Mouse (Mus musculus) forebrain, embryonic 11.5 days (tissue): ENCODE data around the gene Parp14. TPM values are rescaled to one million over a fixed set of nuclear protein-coding genes. Genes with fewer than 3 reads are reported as not detected.
"Not testable (repeated sequence)": the region's sequence is repeated elsewhere in the genome, so short reads cannot be mapped to it uniquely, and the experiment has no call there.

Experiments
- ATAC-seq: fragments of 200-750 bp; cut with Nextera tagmentation; replicated peaks from 2 replicates; pipeline ENCODE4 v1.8.0; 2017; ENCODE audit warnings: moderate TSS enrichment; ENCODE audit not compliant: low FRiP score
- DNase-seq: peaks from one replicate; pipeline ENCODE4 v3.0.0-alpha.2; 2017; ENCODE audit warnings: low spot score
- H3K27ac ChIP-seq: fragments of 300-500 bp; sonication (generic); 2 replicates; pipeline ENCODE4 v1.5.1; 2014; ENCODE audit warnings: low read depth, low read length
- H3K27me3 ChIP-seq: fragments of 300-500 bp; sonication (generic); 2 replicates; pipeline ENCODE4 v1.6.1; 2014; ENCODE audit warnings: mild to moderate bottlenecking, low read length, mixed read lengths; ENCODE audit not compliant: control insufficient read depth, insufficient read depth
- H3K36me3 ChIP-seq: fragments of 300-500 bp; sonication (generic); 2 replicates; pipeline ENCODE4 v1.6.1; 2014; ENCODE audit warnings: mild to moderate bottlenecking, low read length, moderate library complexity, mixed read lengths; ENCODE audit not compliant: control insufficient read depth, insufficient read depth
- H3K4me1 ChIP-seq: fragments of 300-500 bp; sonication (generic); replicated peaks from 2 replicates; pipeline ENCODE4 v1.6.1; 2014; ENCODE audit warnings: low read length, mixed read lengths; ENCODE audit not compliant: control insufficient read depth, insufficient read depth
- H3K4me2 ChIP-seq: fragments of 300-500 bp; sonication (generic); 2 replicates; pipeline ENCODE4 v1.6.1; 2014; ENCODE audit warnings: low read depth, mild to moderate bottlenecking, low read length, moderate library complexity, mixed read lengths; ENCODE audit not compliant: severe bottlenecking
- H3K4me3 ChIP-seq: fragments of 300-500 bp; sonication (generic); 2 replicates; pipeline ENCODE4 v1.5.1; 2014; ENCODE audit warnings: low read depth, low read length
- H3K9ac ChIP-seq: fragments of 300-500 bp; sonication (generic); 2 replicates; pipeline ENCODE4 v1.6.1; 2014; ENCODE audit warnings: low read length
- H3K9me3 ChIP-seq: fragments of 300-500 bp; sonication (generic); 2 replicates; pipeline ENCODE4 v1.6.1; 2016; ENCODE audit warnings: low read length, mixed read lengths; ENCODE audit not compliant: control insufficient read depth
- WGBS: fragments of 180-500 bp; shearing (Covaris S2); extraction: QIAGEN DNeasy Blood & Tissue Kit; methylation state at CpG from one replicate; pipeline ENCODE4 v1.1.7; 2014; 5-methylcytosine and 5-hydroxymethylcytosine counted together
- polyA plus RNA-seq: library from polyadenylated mRNA; unstranded; fragments of >200 nt; fragmentation: Nextera tagmentation; extraction: Ambion mirVana; gene quantifications from 2 replicates; pipeline ENCODE4 v1.2.1, GENCODE M21; 2014

Gene Parp14
- polyA plus RNA-seq, 1 experiment from 2014 or later, result 0.45 TPM

DNA sequence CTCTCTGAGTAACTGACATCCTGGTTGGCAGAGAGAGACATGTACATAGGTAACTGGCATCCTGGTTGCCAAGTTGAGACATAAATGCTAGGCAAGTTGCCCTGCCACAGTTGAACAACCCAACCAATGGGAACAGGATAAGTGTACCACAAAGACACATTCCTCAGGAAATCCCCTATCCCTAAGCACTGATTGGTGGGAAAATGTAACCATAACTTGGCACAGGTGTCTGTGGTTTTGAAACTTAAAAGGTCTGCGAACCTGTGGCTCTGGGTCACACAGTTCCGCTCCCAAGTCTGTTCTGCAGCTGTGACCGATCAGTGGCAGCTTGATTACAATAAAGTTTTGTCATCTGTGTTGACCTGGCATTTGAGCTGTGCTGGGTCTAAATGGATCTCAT, 34.0 kb upstream of the Parp14 start:
- Histone ChIP-seq H3K9ac (no peak overlapping the region), H3K36me3 (no peaks in the 10 kb centered on the region), H3K4me1 (no peaks in the 10 kb centered on the region), H3K9me3 (no peaks in the 10 kb centered on the region), H3K27ac (no peak overlapping the region), H3K4me3 (no peak overlapping the region), H3K27me3 (no peaks in the 10 kb centered on the region), H3K4me2 (no peak overlapping the region)
- no peak for DNase-seq
- WGBS, result 91% methylated on average over 3 of the region's 3 CpGs
- ATAC-seq, result no peak

DNA sequence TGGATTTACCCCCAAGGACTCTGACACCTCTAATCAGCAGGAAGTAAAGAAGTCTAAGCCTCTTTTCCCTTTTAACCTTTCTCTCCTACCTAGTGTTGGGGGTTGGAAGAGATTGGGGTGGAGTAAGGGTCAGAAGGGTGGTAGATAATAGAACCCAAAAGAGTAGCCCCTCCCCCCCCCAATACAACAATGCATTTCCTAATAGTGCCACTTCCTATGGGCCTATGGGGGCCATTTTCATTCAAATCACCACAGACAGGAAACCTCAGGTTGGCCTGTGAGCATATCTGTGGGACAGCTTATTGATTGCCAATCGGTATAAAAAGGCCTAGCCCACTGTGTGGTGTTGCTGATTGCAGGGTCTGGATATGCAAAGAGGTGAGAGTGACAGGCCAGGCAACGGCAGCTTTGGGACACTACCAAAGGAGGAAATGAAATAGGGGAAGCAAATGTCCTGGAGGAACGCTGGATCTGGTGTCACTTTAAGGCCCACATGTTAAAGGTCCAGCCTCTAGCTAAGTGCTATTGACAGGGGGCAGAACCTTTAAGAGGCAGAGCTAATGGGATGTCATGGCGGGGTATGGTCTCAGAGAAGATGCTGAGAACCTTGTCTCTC, 32.9 kb upstream of the Parp14 start:
- H3K27me3 ChIP-seq, result no peaks in the 10 kb centered on the region
- 72% methylated on average over 4 of the region's 4 CpGs for WGBS
- no peak for ATAC-seq
- DNase-seq, result no peak
- no peak overlapping the region for H3K9ac ChIP-seq
- no peaks in the 10 kb centered on the region for H3K36me3 ChIP-seq
- no peaks in the 10 kb centered on the region for H3K9me3 ChIP-seq
- H3K27ac ChIP-seq, result no peak overlapping the region
- H3K4me3 ChIP-seq, result no peak overlapping the region
- no peak overlapping the region for H3K4me2 ChIP-seq
- H3K4me1 ChIP-seq, result no peaks in the 10 kb centered on the region

DNA sequence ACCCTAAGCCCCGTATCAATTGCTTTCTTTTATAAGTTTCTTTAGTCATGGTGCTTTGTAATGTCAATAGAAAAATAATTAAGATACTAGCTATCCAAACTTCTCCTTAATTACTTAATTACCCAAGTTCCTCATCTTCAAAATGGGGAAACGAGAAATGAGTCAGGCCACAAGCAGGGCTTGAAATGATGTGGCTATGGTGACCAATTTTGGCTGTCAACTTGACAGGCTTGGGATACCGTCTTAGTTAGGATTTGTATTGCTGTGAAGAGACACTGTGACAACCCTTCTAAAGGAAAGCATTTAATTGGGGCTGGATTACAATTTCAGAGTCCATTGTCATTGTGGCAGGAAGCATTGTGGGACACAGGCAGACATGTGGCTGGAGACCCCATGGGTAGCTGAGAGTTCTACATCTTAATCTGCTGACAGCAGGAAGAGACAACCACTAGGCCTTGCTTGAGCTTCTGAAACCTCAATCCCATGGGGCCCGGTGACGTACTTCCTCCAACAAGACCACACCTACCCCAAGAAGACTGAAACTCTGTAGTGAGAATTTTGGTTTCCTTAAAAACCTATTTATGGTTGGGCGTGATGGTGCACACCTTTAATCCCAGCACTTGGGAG, 31.8 kb upstream of the Parp14 start:
- Histone ChIP-seq H3K36me3 (no peaks in the 10 kb centered on the region), H3K4me2 (no peak overlapping the region), H3K9me3 (no peaks in the 10 kb centered on the region), H3K27ac (no peak overlapping the region), H3K4me3 (no peak overlapping the region), H3K4me1 (no peaks in the 10 kb centered on the region), H3K27me3 (no peaks in the 10 kb centered on the region), H3K9ac (no peak overlapping the region)
- 86% methylated on average over 6 of the region's 6 CpGs for WGBS
- ATAC-seq (no peak), DNase-seq (no peak)

DNA sequence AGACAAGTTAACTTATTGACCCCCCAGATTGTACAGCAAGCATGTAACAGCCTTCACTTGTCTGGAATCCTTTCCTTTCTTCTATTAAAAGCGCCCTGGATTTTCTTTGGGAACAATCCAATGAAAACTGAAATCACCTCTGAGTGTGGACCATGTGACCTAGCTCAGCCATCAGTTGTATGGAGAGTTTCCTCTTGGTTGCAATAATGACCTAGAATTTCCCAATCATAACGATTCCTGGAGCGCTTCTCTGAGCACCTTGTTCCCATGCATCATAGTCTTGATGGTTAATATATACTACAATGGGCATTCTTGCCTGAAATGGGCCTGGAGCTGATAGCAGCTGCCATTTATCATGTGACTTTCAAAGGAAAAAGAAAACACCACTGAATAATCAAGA, 29.2 kb upstream of the Parp14 start:
- Histone ChIP-seq H3K4me3 (no peak overlapping the region), H3K4me1 (no peaks in the 10 kb centered on the region), H3K27ac (no peak overlapping the region), H3K9me3 (no peaks in the 10 kb centered on the region), H3K27me3 (no peaks in the 10 kb centered on the region), H3K9ac (no peak overlapping the region), H3K36me3 (no peaks in the 10 kb centered on the region), H3K4me2 (no peak overlapping the region)
- no peak for ATAC-seq
- 92% methylated on average over 3 of the region's 3 CpGs for WGBS
- DNase-seq, result no peak

DNA sequence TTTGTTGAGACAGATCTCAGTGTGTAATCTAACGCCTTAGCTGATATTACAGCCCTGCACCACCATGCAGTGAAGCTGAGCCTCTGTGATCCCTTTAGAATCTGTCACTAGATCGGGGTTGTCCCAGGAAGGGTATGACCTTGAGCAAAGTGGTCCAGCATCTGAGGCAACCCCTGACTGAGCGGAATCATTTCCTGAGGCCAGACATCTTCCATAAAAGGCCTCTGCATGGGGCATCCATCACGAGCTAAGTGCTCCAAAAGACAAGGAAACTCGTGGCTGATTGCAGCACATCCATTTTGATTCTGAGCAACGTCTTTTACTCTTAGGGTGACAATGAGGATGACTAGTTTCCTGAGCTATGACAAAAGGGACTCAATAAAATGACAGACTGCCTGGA, 23.7 kb upstream of the Parp14 start:
- Histone ChIP-seq H3K4me1 (no peaks in the 10 kb centered on the region), H3K27ac (no peak overlapping the region), H3K27me3 (no peaks in the 10 kb centered on the region), H3K4me3 (no peak overlapping the region), H3K36me3 (no peaks in the 10 kb centered on the region), H3K9me3 (no peaks in the 10 kb centered on the region), H3K9ac (no peak overlapping the region), H3K4me2 (no peak overlapping the region)
- WGBS, result 79% methylated on average over 6 of the region's 6 CpGs
- no peak for ATAC-seq
- no peak for DNase-seq

DNA sequence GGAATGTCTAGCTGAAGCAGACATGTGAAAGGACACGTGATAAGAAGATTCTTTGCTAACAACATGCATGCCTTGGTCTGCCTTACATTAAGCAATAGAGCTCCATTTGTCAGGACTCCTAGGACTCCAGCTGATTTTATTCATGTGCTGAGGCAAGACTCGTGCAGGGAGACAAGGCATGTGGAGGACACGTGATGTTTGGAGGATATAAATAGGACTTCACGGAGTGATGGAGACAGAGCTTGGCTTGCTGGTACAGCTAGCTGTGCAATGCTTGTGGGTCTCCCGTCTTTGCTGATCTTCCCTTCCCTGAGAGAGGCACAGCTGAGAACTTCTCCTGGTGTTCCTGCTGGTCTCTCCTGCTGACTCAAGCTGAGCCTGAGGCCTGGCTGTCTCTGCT, 20.3 kb upstream of the Parp14 start:
- not testable (repeated sequence) for H3K36me3 ChIP-seq, DNase-seq, H3K4me2 ChIP-seq, H3K9me3 ChIP-seq, H3K27me3 ChIP-seq, H3K4me3 ChIP-seq, H3K9ac ChIP-seq, H3K4me1 ChIP-seq, H3K27ac ChIP-seq, ATAC-seq
- 80% methylated on average over 5 of the region's 5 CpGs for WGBS

DNA sequence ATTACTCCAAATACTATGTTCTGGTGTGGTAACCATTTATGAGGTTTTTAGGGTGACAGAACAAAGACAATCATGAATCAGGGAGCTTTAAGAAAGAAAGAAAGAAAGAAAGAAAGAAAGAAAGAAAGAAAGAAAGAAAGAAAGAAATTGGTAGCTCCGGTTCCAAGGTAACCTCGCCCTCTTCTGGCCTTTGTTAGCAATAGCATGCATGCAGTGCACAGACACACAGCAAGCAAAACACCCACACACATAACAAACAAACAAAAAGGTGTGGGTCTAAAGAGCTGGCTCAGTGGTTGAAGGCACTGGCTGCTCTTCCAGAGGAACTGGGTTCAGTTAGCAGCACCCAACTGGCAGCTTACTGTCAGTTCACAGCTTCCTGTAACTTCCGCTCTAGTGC, 19.3 kb upstream of the Parp14 start:
- no peak overlapping the region for H3K9ac ChIP-seq
- H3K27me3 ChIP-seq, result no peaks in the 10 kb centered on the region
- H3K4me2 ChIP-seq, result no peak overlapping the region
- no peaks in the 10 kb centered on the region for H3K4me1 ChIP-seq
- DNase-seq (no peak), ATAC-seq (no peak)
- no peaks in the 10 kb centered on the region for H3K36me3 ChIP-seq
- no peaks in the 10 kb centered on the region for H3K9me3 ChIP-seq
- H3K4me3 ChIP-seq, result no peak overlapping the region
- WGBS, result 82% methylated on average over 3 of the region's 3 CpGs
- H3K27ac ChIP-seq, result no peak overlapping the region

DNA sequence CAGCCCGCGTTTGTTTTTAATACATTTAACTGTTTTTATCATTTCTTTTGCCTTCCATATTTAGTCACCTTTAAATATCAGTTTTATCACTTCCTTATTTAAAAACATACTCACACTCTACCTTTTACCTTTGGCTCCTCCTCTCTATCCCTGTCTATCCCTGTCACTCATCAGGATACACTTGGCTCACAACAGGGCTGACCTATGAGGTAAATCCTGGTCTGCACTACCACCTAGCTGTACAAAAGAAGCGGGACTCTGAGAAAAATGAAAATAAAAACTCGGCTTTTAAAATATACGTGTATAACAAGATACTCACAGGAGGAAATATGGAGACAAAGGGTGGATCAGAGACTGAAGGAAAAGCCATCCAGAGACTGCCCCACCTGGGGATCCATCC, 17.6 kb upstream of the Parp14 start:
- H3K9me3 ChIP-seq, result no peaks in the 10 kb centered on the region
- H3K27ac ChIP-seq, result no peak overlapping the region
- no peaks in the 10 kb centered on the region for H3K27me3 ChIP-seq
- no peak overlapping the region for H3K4me2 ChIP-seq
- no peaks in the 10 kb centered on the region for H3K4me1 ChIP-seq
- DNase-seq (no peak), ATAC-seq (no peak)
- H3K9ac ChIP-seq, result no peak overlapping the region
- no peaks in the 10 kb centered on the region for H3K36me3 ChIP-seq
- WGBS, result 89% methylated on average over 5 of the region's 5 CpGs
- H3K4me3 ChIP-seq, result no peak overlapping the region

DNA sequence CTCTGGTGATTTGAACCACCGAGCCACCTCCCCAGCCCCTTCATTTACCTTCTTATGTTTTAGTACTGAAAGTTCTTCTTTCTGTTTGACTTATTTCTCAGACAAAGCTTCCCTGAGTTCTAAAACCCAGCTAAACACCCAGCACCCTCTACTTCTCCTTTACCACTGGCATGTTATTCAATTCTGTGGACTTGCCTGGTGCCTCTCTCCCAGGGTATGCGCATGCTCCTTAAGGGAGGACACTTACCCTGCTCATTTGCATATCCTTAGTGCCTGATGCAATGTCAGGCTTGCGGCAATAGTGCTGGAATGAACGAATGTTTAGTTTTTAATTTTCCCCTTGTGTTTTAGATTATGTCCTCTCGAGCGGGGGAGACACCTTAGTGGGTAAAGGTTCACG, 16.8 kb upstream of the Parp14 start:
- no peaks in the 10 kb centered on the region for H3K9me3 ChIP-seq
- no peaks in the 10 kb centered on the region for H3K27me3 ChIP-seq
- ATAC-seq, result no peak
- H3K9ac ChIP-seq, result no peak overlapping the region
- 81% methylated on average over 7 of the region's 7 CpGs for WGBS
- H3K4me2 ChIP-seq, result no peak overlapping the region
- DNase-seq, result no peak
- H3K36me3 ChIP-seq, result no peaks in the 10 kb centered on the region
- H3K4me1 ChIP-seq, result no peaks in the 10 kb centered on the region
- H3K4me3 ChIP-seq, result no peak overlapping the region
- no peak overlapping the region for H3K27ac ChIP-seq
